Mouse (Mus musculus) small intestine, adult 2 months (tissue): ENCODE results near the gene Mgea5. TPM values are rescaled to one million over a fixed set of nuclear protein-coding genes. Genes with fewer than 3 reads are reported as not detected.
"Not testable (repeated sequence)": the region's sequence is repeated elsewhere in the genome, so short reads cannot be mapped to it uniquely, and the experiment has no call there.

Source experiments
- H3K27ac ChIP-seq: fragments of 200-500 bp; 2 replicates; pipeline ENCODE4 v1.5.1; 2012; ENCODE audit warnings: low read depth, low read length, control low read depth, inconsistent platforms; ENCODE audit not compliant: insufficient read depth
- H3K27me3 ChIP-seq: fragments of 200-500 bp; 2 replicates; pipeline ENCODE4 v1.6.1; 2012; ENCODE audit warnings: mild to moderate bottlenecking, moderate library complexity, low read length, inconsistent platforms; ENCODE audit not compliant: control insufficient read depth, insufficient read depth
- H3K36me3 ChIP-seq: fragments of 200-500 bp; 2 replicates; pipeline ENCODE4 v1.6.1; 2012; ENCODE audit warnings: mild to moderate bottlenecking, low read length, control low read depth, inconsistent platforms; ENCODE audit not compliant: control insufficient read depth, insufficient read depth
- H3K4me1 ChIP-seq: fragments of 200-500 bp; 2 replicates; pipeline ENCODE4 v1.6.1; 2012; ENCODE audit warnings: low read length, inconsistent platforms, mixed read lengths; ENCODE audit not compliant: control insufficient read depth, insufficient read depth, insufficient read length
- H3K4me3 ChIP-seq: fragments of 200-500 bp; 2 replicates; pipeline ENCODE4 v1.5.1; 2012; ENCODE audit warnings: low read depth, mild to moderate bottlenecking, control low read depth, inconsistent platforms, low read length, moderate library complexity
- CTCF ChIP-seq: fragments of 200-500 bp; IDR thresholded peaks from 2 replicates; pipeline ENCODE4 v1.5.1; 2012; ENCODE audit warnings: low read depth, mild to moderate bottlenecking, control low read depth, inconsistent platforms, low read length, moderate library complexity, mixed read lengths; ENCODE audit not compliant: insufficient replicate concordance, insufficient read length; ENCODE audit errors: extremely low read depth
- POLR2A ChIP-seq: fragments of 200-500 bp; IDR thresholded peaks from 2 replicates; pipeline ENCODE4 v1.6.1; 2012; ENCODE audit warnings: low read depth, mild to moderate bottlenecking, control low read depth, inconsistent platforms, low read length, moderate library complexity
- WGBS: fragments of 180-500 bp; shearing (Covaris S2); methylation state at CpG from one replicate; pipeline ENCODE4 v1.1.7; 2018; 5-methylcytosine and 5-hydroxymethylcytosine counted together
- polyA plus RNA-seq: library from polyadenylated mRNA; depleted of rRNA; stranded (reverse); fragments of >200 nt; gene quantifications from 2 replicates; pipeline ENCODE4 v1.2.3, GENCODE M21; 2012

Gene Mgea5
- polyA plus RNA-seq, 1 experiment: 8.3 TPM

- Histone ChIP-seq H3K27me3 (no peaks in the 10 kb centered on the region), H3K4me1 (peaks cover 5% of the 10 kb centered on the region), H3K4me3 (no peak overlapping the region), H3K27ac (no peak overlapping the region), H3K36me3 (no peaks in the 10 kb centered on the region)
- no peak for TF ChIP-seq CTCF
- TF ChIP-seq POLR2A: no peak
- 82% methylated on average over 4 of the region's 4 CpGs for WGBS
Observed at GRCm38 (mm10) chr19:45807732-45808131, 24.1 kb upstream of the Mgea5 start.

DNA sequence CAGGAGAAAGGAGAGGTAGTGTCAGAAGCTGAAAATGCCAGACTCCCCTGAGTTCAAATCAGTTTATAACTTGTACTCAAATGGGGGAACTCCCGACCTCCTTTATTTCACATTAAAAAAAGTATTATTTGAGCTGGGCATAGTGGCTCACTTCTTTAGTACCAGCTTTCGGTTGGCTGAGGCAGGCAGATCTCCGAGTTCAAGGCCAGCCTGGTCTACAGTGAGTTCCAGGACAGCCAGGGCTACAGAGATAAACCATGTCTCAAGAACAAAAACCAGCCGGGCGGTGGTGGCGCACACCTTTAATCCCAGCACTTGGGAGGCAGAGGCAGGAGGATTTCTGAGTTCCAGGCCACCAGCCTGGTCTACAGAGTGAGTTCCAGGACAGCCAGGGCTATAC lies 22.2 kb upstream of the Mgea5 start:
- H3K4me3 ChIP-seq, H3K27me3 ChIP-seq, H3K4me1 ChIP-seq, H3K36me3 ChIP-seq, H3K27ac ChIP-seq: not testable (repeated sequence)
- WGBS: 89% methylated on average over 6 of the region's 6 CpGs

DNA sequence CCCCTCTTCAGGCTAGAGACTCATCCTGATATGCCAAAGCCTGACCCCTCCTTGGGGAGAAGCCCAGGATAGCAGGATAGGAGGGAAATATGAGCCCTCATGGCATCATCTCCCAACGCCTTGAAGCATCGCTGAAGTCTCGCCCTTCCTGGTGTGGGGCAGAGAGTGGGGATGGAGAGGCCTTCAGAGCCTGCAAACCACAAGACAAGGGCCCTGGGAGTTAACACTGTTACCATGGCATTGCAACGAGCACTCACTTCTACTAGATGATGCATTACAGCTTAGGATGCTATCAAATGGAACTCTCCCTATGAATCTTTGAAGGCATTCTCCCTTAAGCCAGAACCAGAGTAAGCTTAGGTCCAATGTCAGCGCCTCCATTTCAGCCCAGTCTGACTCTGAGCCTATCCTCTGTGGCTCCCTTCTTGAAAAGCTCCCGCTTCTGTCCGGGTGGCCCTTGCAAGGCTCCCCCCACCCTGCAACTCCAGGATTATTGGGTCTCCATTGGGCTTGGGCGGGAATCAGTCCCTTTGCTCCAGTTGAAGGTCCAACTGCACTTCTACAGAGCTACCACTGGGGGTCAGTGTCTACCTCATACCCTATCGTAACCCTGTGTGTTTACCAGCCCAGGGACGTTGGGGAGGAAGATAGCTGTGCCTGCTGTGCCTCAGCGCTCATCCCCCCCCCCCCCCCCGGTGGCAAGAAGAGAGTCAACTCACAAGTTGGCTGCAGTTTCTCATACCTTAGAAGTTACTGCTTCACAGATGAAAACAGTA lies 21.1 kb upstream of the Mgea5 start:
- Histone ChIP-seq H3K4me1 (no peaks in the 10 kb centered on the region), H3K4me3 (no peak overlapping the region), H3K27ac (no peak overlapping the region), H3K36me3 (no peaks in the 10 kb centered on the region), H3K27me3 (no peaks in the 10 kb centered on the region)
- TF ChIP-seq CTCF (peak; percentile 73; the same call in 1 of the 2 replicates), POLR2A (no peak)
- 28% methylated on average over 12 of the region's 12 CpGs for WGBS

- 22% methylated on average over 4 of the region's 4 CpGs for WGBS
- Histone ChIP-seq H3K36me3 (no peaks in the 10 kb centered on the region), H3K4me1 (no peaks in the 10 kb centered on the region), H3K27me3 (no peaks in the 10 kb centered on the region), H3K27ac (no peak overlapping the region), H3K4me3 (no peak overlapping the region)
- TF ChIP-seq POLR2A (no peak), CTCF (no peak)
Observed at GRCm38 (mm10) chr19:45803408-45803807, 19.8 kb upstream of the Mgea5 start.

- WGBS: 72% methylated on average over 4 of the region's 4 CpGs
- Histone ChIP-seq H3K36me3 (no peaks in the 10 kb centered on the region), H3K27me3 (no peaks in the 10 kb centered on the region), H3K27ac (no peak overlapping the region), H3K4me1 (no peaks in the 10 kb centered on the region), H3K4me3 (no peak overlapping the region)
- TF ChIP-seq CTCF (no peak), POLR2A (no peak)
Observed at GRCm38 (mm10) chr19:45802702-45803101, 19.1 kb upstream of the Mgea5 start.

GRCm38 (mm10) chr19:45796879-45797278 lies 13.2 kb upstream of the Mgea5 start:
- H3K4me1 ChIP-seq: peaks cover 6% of the 10 kb centered on the region
- no peak for TF ChIP-seq CTCF
- no peak for TF ChIP-seq POLR2A
- no peak overlapping the region for H3K4me3 ChIP-seq
- H3K36me3 ChIP-seq: no peaks in the 10 kb centered on the region
- H3K27me3 ChIP-seq: no peaks in the 10 kb centered on the region
- WGBS: 78% methylated on average over 15 of the region's 15 CpGs
- H3K27ac ChIP-seq: no peak overlapping the region; the same call in 1 of the 2 replicates

- H3K4me3 ChIP-seq: peak overlapping the region; percentile 9; the same call in 1 of the 2 replicates
- no peak overlapping the region for H3K27ac ChIP-seq
- no peaks in the 10 kb centered on the region for H3K36me3 ChIP-seq
- peaks cover 6% of the 10 kb centered on the region for H3K4me1 ChIP-seq
- H3K27me3 ChIP-seq: no peaks in the 10 kb centered on the region
- WGBS: 20% methylated on average over 15 of the region's 15 CpGs
- TF ChIP-seq POLR2A (no peak), CTCF (no peak)
Observed at GRCm38 (mm10) chr19:45796061-45796556, 12.5 kb upstream of the Mgea5 start.
